Mouse (Mus musculus): ENCODE measurements at regions not wholly inside any gene's neighbourhood (a gene's known extent, or its start where the extent isn't known, plus 50 kb on each side); places are given as distances from the start of the nearest gene placed in this dataset.

- TF ChIP-seq GATA1 (IDR thresholded peaks at IDR 0.05; ENCODE audit: borderline replicate concordance, low read length) = no peak
- no peak for TF ChIP-seq FLI1 (IDR thresholded peaks at IDR 0.05; ENCODE audit: low read length)
Measured at GRCm38 (mm10) chr2:51682177-51682576, 54.9 kb downstream of the Tas2r134 start.

Measured in megakaryocyte, embryonic 14.5 days (primary cell).